Mouse (Mus musculus) embryonic fibroblast, embryonic 13.5 days (primary cell): ENCODE data around the gene Apeh.

Experiments
- CTCF ChIP-seq: IDR thresholded peaks from 2 replicates; pipeline ENCODE4 v1.5.1; 2011; ENCODE audit warnings: mild to moderate bottlenecking, control low read depth, low read length, moderate library complexity, borderline replicate concordance; ENCODE audit not compliant: insufficient read depth
- POLR2A ChIP-seq: IDR thresholded peaks from 2 replicates; pipeline ENCODE4 v1.6.1; 2011; ENCODE audit warnings: low read depth, mild to moderate bottlenecking, control low read depth, low read length, moderate library complexity

GRCm38 (mm10) chr9:108069529-108069928, 24.9 kb downstream of the Apeh start:
- TF ChIP-seq POLR2A, result no peak
- TF ChIP-seq CTCF, result no peak
